Mouse (Mus musculus) MEL (cell line): ENCODE measurements around the gene Lpcat1. TPM values are rescaled to one million over a fixed set of nuclear protein-coding genes. Genes with fewer than 3 reads are reported as not detected.

Experiments used
- DNase-seq: peaks from one replicate; pipeline ENCODE4 v3.0.0; 2011; ENCODE audit warnings: low read depth, low spot score
- H3K27ac ChIP-seq: 2 replicates; pipeline ENCODE4 v1.5.1; 2012; ENCODE audit warnings: low read depth, mild to moderate bottlenecking, control low read depth, low read length, moderate library complexity; ENCODE audit not compliant: control insufficient read depth
- H3K27me3 ChIP-seq, 2 experiments: fragments of 150-350 bp in 1 of 2; sonication (generic) in 1 of 2; 2 replicates each; pipeline ENCODE4 v1.6.1; 2012; ENCODE audit warnings: low read length in 2 of 2, mild to moderate bottlenecking in 2 of 2, improper control_type of control experiment in 1 of 2, moderate library complexity in 1 of 2; ENCODE audit not compliant: insufficient read depth in 2 of 2, control insufficient read depth in 1 of 2
- H3K36me3 ChIP-seq, 2 experiments: 2 replicates each; pipeline ENCODE4 v1.6.1; 2012 to 2014; ENCODE audit warnings: low read length in 2 of 2, improper control_type of control experiment in 1 of 2, inconsistent platforms in 1 of 2, mild to moderate bottlenecking in 1 of 2; ENCODE audit not compliant: insufficient read depth in 2 of 2, control insufficient read depth in 1 of 2
- H3K4me1 ChIP-seq, 2 experiments: fragments of 150-350 bp in 1 of 2; sonication (generic) in 1 of 2; 2 replicates each; pipeline ENCODE4 v1.6.1; 2012; ENCODE audit warnings: low read length in 2 of 2, improper control_type of control experiment in 1 of 2, mild to moderate bottlenecking in 1 of 2; ENCODE audit not compliant: insufficient read depth in 2 of 2, control insufficient read depth in 1 of 2
- H3K4me3 ChIP-seq, 2 experiments: fragments of 150-350 bp in 1 of 2; sonication (generic) in 1 of 2; 2 replicates each; pipeline ENCODE4 v1.5.1; 2012; ENCODE audit warnings: low read depth in 2 of 2, low read length in 2 of 2, mild to moderate bottlenecking in 2 of 2, moderate library complexity in 2 of 2, control low read depth in 1 of 2, improper control_type of control experiment in 1 of 2; ENCODE audit not compliant: control insufficient read depth in 1 of 2, insufficient read depth in 1 of 2
- H3K79me2 ChIP-seq: 2 replicates; pipeline ENCODE4 v1.6.1; 2012; ENCODE audit warnings: mild to moderate bottlenecking, low read length, moderate library complexity; ENCODE audit not compliant: control insufficient read depth, poor library complexity, insufficient read depth
- H3K9ac ChIP-seq: 2 replicates; pipeline ENCODE4 v1.6.1; 2012; ENCODE audit warnings: low read depth, mild to moderate bottlenecking, control low read depth, low read length, moderate library complexity; ENCODE audit not compliant: control insufficient read depth, poor library complexity, severe bottlenecking
- H3K9me3 ChIP-seq: fragments of 150-350 bp; sonication (generic); replicated peaks from 2 replicates; pipeline ENCODE4 v1.6.1; 2012; ENCODE audit warnings: mild to moderate bottlenecking, low read length, improper control_type of control experiment, moderate library complexity; ENCODE audit not compliant: insufficient read depth
- BHLHE40 ChIP-seq: IDR thresholded peaks from 2 replicates; pipeline ENCODE4 v1.6.1; 2012; ENCODE audit warnings: low read depth, mild to moderate bottlenecking, inconsistent platforms, low read length, improper control_type of control experiment, borderline replicate concordance
- CHD1 ChIP-seq: IDR thresholded peaks from 2 replicates; pipeline ENCODE4 v1.6.1; 2012; ENCODE audit warnings: low read depth, mild to moderate bottlenecking, inconsistent platforms, low read length, improper control_type of control experiment
- CHD2 ChIP-seq: IDR thresholded peaks from 2 replicates; pipeline ENCODE4 v1.6.1; 2011; ENCODE audit warnings: low read length, improper control_type of control experiment
- CTCF ChIP-seq, 3 experiments: IDR thresholded peaks in 2 of 3; conservative IDR thresholded peaks in 1 of 3; 2 replicates each; pipeline ENCODE4 v1.5.1; 2011 to 2012; ENCODE audit warnings: low read length in 3 of 3, low read depth in 2 of 3, mild to moderate bottlenecking in 2 of 3, improper control_type of control experiment in 1 of 3, inconsistent platforms in 1 of 3, mixed read lengths in 1 of 3, moderate library complexity in 1 of 3; ENCODE audit not compliant: control insufficient read depth in 1 of 3, insufficient read depth in 1 of 3, poor library complexity in 1 of 3, severe bottlenecking in 1 of 3
- E2F4 ChIP-seq: IDR thresholded peaks from 2 replicates; pipeline ENCODE4 v1.6.1; 2011; ENCODE audit warnings: low read depth, low read length, improper control_type of control experiment, borderline replicate concordance
- ELF1 ChIP-seq: IDR thresholded peaks from 2 replicates; pipeline ENCODE4 v1.6.1; 2014; ENCODE audit warnings: low read depth, mild to moderate bottlenecking, inconsistent platforms, low read length, improper control_type of control experiment, moderate library complexity
- EP300 ChIP-seq, 2 experiments: IDR thresholded peaks; 2 replicates each; pipeline ENCODE4 v1.6.1; 2011; ENCODE audit warnings: improper control_type of control experiment in 2 of 2, low read length in 2 of 2, low read depth in 1 of 2, mild to moderate bottlenecking in 1 of 2
- ETS1 ChIP-seq: IDR thresholded peaks from 2 replicates; pipeline ENCODE4 v1.6.1; 2012; ENCODE audit warnings: low read depth, mild to moderate bottlenecking, inconsistent platforms, low read length, improper control_type of control experiment, moderate library complexity
- GABPA ChIP-seq: IDR thresholded peaks from 2 replicates; pipeline ENCODE4 v1.6.1; 2012; ENCODE audit warnings: low read depth, mild to moderate bottlenecking, inconsistent platforms, low read length, improper control_type of control experiment, moderate library complexity
- GATA1 ChIP-seq: IDR thresholded peaks from 2 replicates; pipeline ENCODE4 v1.6.1; 2011; ENCODE audit warnings: low read depth, low read length, improper control_type of control experiment
- HCFC1 ChIP-seq: IDR thresholded peaks from 2 replicates; pipeline ENCODE4 v1.6.1; 2012; ENCODE audit warnings: low read depth, mild to moderate bottlenecking, inconsistent platforms, low read length, improper control_type of control experiment, moderate library complexity
- JUND ChIP-seq: IDR thresholded peaks from 2 replicates; pipeline ENCODE4 v1.6.1; 2011; ENCODE audit warnings: low read depth, mild to moderate bottlenecking, improper control_type of control experiment, low read length
- KAT2A ChIP-seq: conservative IDR thresholded peaks from 2 replicates; pipeline ENCODE4 v1.6.1; 2012; ENCODE audit warnings: low read depth, low read length, improper control_type of control experiment, inconsistent platforms
- MAFK ChIP-seq: IDR thresholded peaks from 2 replicates; pipeline ENCODE4 v1.6.1; 2011; ENCODE audit warnings: low read depth, mild to moderate bottlenecking, low read length, improper control_type of control experiment, borderline replicate concordance
- MAX ChIP-seq: IDR thresholded peaks from 2 replicates; pipeline ENCODE4 v1.6.1; 2011; ENCODE audit warnings: low read length, improper control_type of control experiment
- MAZ ChIP-seq: IDR thresholded peaks from 2 replicates; pipeline ENCODE4 v1.6.1; 2012; ENCODE audit warnings: low read depth, mild to moderate bottlenecking, inconsistent platforms, low read length, improper control_type of control experiment
- MEF2A ChIP-seq: IDR thresholded peaks from 2 replicates; pipeline ENCODE4 v1.6.1; 2014; ENCODE audit warnings: low read depth, mild to moderate bottlenecking, inconsistent platforms, low read length, improper control_type of control experiment; ENCODE audit not compliant: poor library complexity, insufficient replicate concordance, severe bottlenecking; ENCODE audit errors: extremely low read depth
- MXI1 ChIP-seq: IDR thresholded peaks from 2 replicates; pipeline ENCODE4 v1.6.1; 2011; ENCODE audit warnings: mild to moderate bottlenecking, low read depth, low read length, improper control_type of control experiment
- MYB ChIP-seq: IDR thresholded peaks from 2 replicates; pipeline ENCODE4 v1.6.1; 2011; ENCODE audit warnings: mild to moderate bottlenecking, low read depth, low read length, improper control_type of control experiment
- MYC ChIP-seq: IDR thresholded peaks from 2 replicates; pipeline ENCODE4 v1.6.1; 2011; ENCODE audit warnings: low read depth, mild to moderate bottlenecking, low read length, improper control_type of control experiment, moderate library complexity
- NELFE ChIP-seq: IDR thresholded peaks from 2 replicates; pipeline ENCODE4 v1.6.1; 2011; ENCODE audit warnings: low read depth, low read length, improper control_type of control experiment
- POLR2A ChIP-seq, 2 experiments: IDR thresholded peaks; 2 replicates each; pipeline ENCODE4 v1.6.1; 2011 to 2012; ENCODE audit warnings: low read length in 2 of 2, mild to moderate bottlenecking in 2 of 2, control low read depth in 1 of 2, improper control_type of control experiment in 1 of 2, low read depth in 1 of 2, moderate library complexity in 1 of 2; ENCODE audit not compliant: control insufficient read depth in 1 of 2, insufficient read depth in 1 of 2, poor library complexity in 1 of 2
- POLR2AphosphoS2 ChIP-seq: IDR thresholded peaks from 2 replicates; pipeline ENCODE4 v1.6.1; 2011; ENCODE audit warnings: low read length, improper control_type of control experiment
- POLR2AphosphoS5 ChIP-seq: IDR thresholded peaks from 2 replicates; pipeline ENCODE4 v1.6.1; 2012; ENCODE audit warnings: low read depth, borderline replicate concordance, mild to moderate bottlenecking, inconsistent platforms, low read length, moderate library complexity, mixed read lengths
- RAD21 ChIP-seq: IDR thresholded peaks from 2 replicates; pipeline ENCODE4 v1.6.1; 2011; ENCODE audit warnings: mild to moderate bottlenecking, low read depth, low read length, improper control_type of control experiment
- RCOR1 ChIP-seq: IDR thresholded peaks from 2 replicates; pipeline ENCODE4 v1.6.1; 2012; ENCODE audit warnings: low read depth, mild to moderate bottlenecking, inconsistent platforms, low read length, improper control_type of control experiment
- SIN3A ChIP-seq: IDR thresholded peaks from 2 replicates; pipeline ENCODE4 v1.6.1; 2012; ENCODE audit warnings: low read length, improper control_type of control experiment, inconsistent platforms
- SMC3 ChIP-seq: IDR thresholded peaks from 2 replicates; pipeline ENCODE4 v1.6.1; 2011; ENCODE audit warnings: low read depth, low read length, improper control_type of control experiment
- TAL1 ChIP-seq: IDR thresholded peaks from 2 replicates; pipeline ENCODE4 v1.6.1; 2012; ENCODE audit warnings: mild to moderate bottlenecking, inconsistent platforms, low read length, moderate library complexity, mixed read lengths
- TBP ChIP-seq: IDR thresholded peaks from 2 replicates; pipeline ENCODE4 v1.8.0; 2011; ENCODE audit warnings: low read depth, low read length, improper control_type of control experiment
- TCF12 ChIP-seq: IDR thresholded peaks from 2 replicates; pipeline ENCODE4 v1.6.1; 2014; ENCODE audit warnings: low read depth, mild to moderate bottlenecking, inconsistent platforms, low read length, improper control_type of control experiment, moderate library complexity
- UBTF ChIP-seq: IDR thresholded peaks from 2 replicates; pipeline ENCODE4 v1.6.1; 2012; ENCODE audit warnings: low read depth, mild to moderate bottlenecking, inconsistent platforms, low read length, improper control_type of control experiment, moderate library complexity, borderline replicate concordance; ENCODE audit not compliant: insufficient read depth
- USF1 ChIP-seq: IDR thresholded peaks from 2 replicates; pipeline ENCODE4 v1.6.1; 2014; ENCODE audit warnings: low read depth, mild to moderate bottlenecking, inconsistent platforms, low read length, improper control_type of control experiment, moderate library complexity
- USF2 ChIP-seq, 2 experiments: IDR thresholded peaks; 2 replicates each; pipeline ENCODE4 v1.6.1; 2011 to 2012; ENCODE audit warnings: improper control_type of control experiment in 2 of 2, low read length in 2 of 2, borderline replicate concordance in 1 of 2, inconsistent platforms in 1 of 2, low read depth in 1 of 2, mild to moderate bottlenecking in 1 of 2; ENCODE audit not compliant: insufficient read depth in 1 of 2
- ZC3H11A ChIP-seq: IDR thresholded peaks from 2 replicates; pipeline ENCODE4 v1.6.1; 2012; ENCODE audit warnings: low read depth, mild to moderate bottlenecking, inconsistent platforms, low read length, improper control_type of control experiment
- ZKSCAN1 ChIP-seq: IDR thresholded peaks from 2 replicates; pipeline ENCODE4 v1.6.1; 2012; ENCODE audit warnings: low read depth, mild to moderate bottlenecking, inconsistent platforms, low read length, improper control_type of control experiment, moderate library complexity
- ZMIZ1 ChIP-seq: IDR thresholded peaks from 2 replicates; pipeline ENCODE4 v1.6.1; 2012; ENCODE audit warnings: low read depth, mild to moderate bottlenecking, inconsistent platforms, low read length, improper control_type of control experiment, moderate library complexity
- ZNF384 ChIP-seq: IDR thresholded peaks from 2 replicates; pipeline ENCODE4 v1.6.1; 2012; ENCODE audit warnings: low read depth, mild to moderate bottlenecking, inconsistent platforms, low read length, improper control_type of control experiment
- polyA plus RNA-seq, 2 experiments: library from polyadenylated mRNA; stranded (reverse) in 1 of 2; unstranded in 1 of 2; fragments of >175 nt in 1 of 2; fragments of >200 nt in 1 of 2; gene quantifications; 2 replicates each; pipeline versions ENCODE4 v1.2.1 to v1.2.4; 2012; ENCODE audit warnings: low replicate concordance in 2 of 2, low read depth in 1 of 2; ENCODE audit not compliant: insufficient read length in 2 of 2, insufficient read depth in 1 of 2, missing spikeins in 1 of 2
- total RNA-seq: library from RNA; depleted of rRNA; stranded (reverse); fragments of 300-350 nt; gene quantifications from 2 replicates; pipeline ENCODE4 v1.2.3, GENCODE M21; 2012

Gene Lpcat1
- total and polyA plus RNA-seq, 3 experiments: 31.5 to 38.8 TPM; not detected in 1

DNA sequence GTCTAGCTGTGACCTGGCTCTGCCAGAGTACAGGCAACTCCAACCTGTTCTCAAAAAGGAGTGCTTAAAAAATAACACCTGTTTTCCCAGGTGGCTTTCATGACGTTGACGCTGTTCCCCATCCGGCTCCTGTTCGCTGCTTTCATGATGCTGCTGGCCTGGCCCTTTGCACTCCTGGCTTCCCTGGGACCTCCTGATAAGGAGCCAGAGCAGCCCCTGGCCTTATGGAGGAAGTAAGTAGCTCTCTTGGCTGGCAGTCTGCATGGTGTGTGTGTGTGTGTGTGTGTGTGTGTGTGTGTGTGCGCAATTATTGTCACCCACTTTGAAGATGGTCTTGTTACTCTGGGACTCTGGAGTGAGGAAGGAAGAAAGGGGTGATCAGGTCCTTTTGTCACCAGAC is 17.2 kb downstream of the Lpcat1 start:
- Histone ChIP-seq H3K36me3 (peaks cover 0 to 11% of the 10 kb centered on the region in 2 experiments; a peak in 3 of 4 replicates), H3K9me3 (no peaks in the 10 kb centered on the region), H3K9ac (no peak overlapping the region), H3K27me3 (no peaks in the 10 kb centered on the region), H3K27ac (no peak overlapping the region), H3K4me3 (no peak overlapping the region), H3K79me2 (peaks cover 14% of the 10 kb centered on the region; the same call in 1 of the 2 replicates), H3K4me1 (peaks cover 3 to 10% of the 10 kb centered on the region in 2 experiments; a peak in 3 of 4 replicates)
- peak; percentile 83 for DNase-seq
- TF ChIP-seq TCF12: peak; percentile 87
- TF ChIP-seq EP300 (IDR thresholded peaks at IDR 0.05; ENCODE audit: low read depth in 1 of 2, low read length in 2 of 2): peak; percentile 62 to 77
- TF ChIP-seq POLR2A (IDR thresholded peaks at IDR 0.05; ENCODE audit: control insufficient read depth in 1 of 2, insufficient read depth in 1 of 2, low read depth in 1 of 2, low read length in 2 of 2, poor library complexity in 1 of 2): peak in 1 of 2 experiments; percentile 19; a peak in 1 of 4 replicates
- TF ChIP-seq MAX: peak; percentile 24; the same call in 1 of the 2 replicates
- TF ChIP-seq SIN3A: 0 out of 2 replicates have a peak, but pooled peaks have one; percentile 19
- TF ChIP-seq ETS1: peak; percentile 61; the same call in 1 of the 2 replicates
- no peak for TF ChIP-seq POLR2AphosphoS5
- no peak for TF ChIP-seq USF2 (IDR thresholded peaks at IDR 0.05; ENCODE audit: borderline replicate concordance in 1 of 2, insufficient read depth in 1 of 2, low read depth in 1 of 2, low read length in 2 of 2)
- no peak for TF ChIP-seq MXI1
- TF ChIP-seq MYC: 0 out of 2 replicates have a peak, but pooled peaks have one; percentile 35
- no peak for TF ChIP-seq JUND
- TF ChIP-seq HCFC1: no peak
- TF ChIP-seq E2F4: no peak
- peak; percentile 21; the same call in 1 of the 2 replicates for TF ChIP-seq ELF1
- TF ChIP-seq BHLHE40: no peak
- no peak for TF ChIP-seq SMC3
- TF ChIP-seq MAFK: no peak
- TF ChIP-seq CHD2: no peak
- peak; percentile 51 for TF ChIP-seq RCOR1
- no peak for TF ChIP-seq TBP
- TF ChIP-seq GATA1: peak; percentile 60
- peak; percentile 81 for TF ChIP-seq TAL1
- no peak for TF ChIP-seq NELFE
- no peak for TF ChIP-seq MEF2A
- no peak for TF ChIP-seq ZC3H11A
- TF ChIP-seq UBTF: no peak
- no peak for TF ChIP-seq MYB
- no peak for TF ChIP-seq KAT2A
- no peak for TF ChIP-seq USF1
- TF ChIP-seq ZNF384: no peak
- TF ChIP-seq GABPA: no peak
- no peak for TF ChIP-seq RAD21
- no peak for TF ChIP-seq CTCF (IDR thresholded peaks at IDR 0.05 in 2 of 3, conservative IDR thresholded peaks at IDR 0.05 in 1 of 3; ENCODE audit: control insufficient read depth in 1 of 3, insufficient read depth in 1 of 3, low read depth in 2 of 3, low read length in 3 of 3, poor library complexity in 1 of 3, severe bottlenecking in 1 of 3)
- TF ChIP-seq MAZ: no peak
- no peak for TF ChIP-seq POLR2AphosphoS2
- TF ChIP-seq ZKSCAN1: no peak
- TF ChIP-seq ZMIZ1: no peak
- no peak for TF ChIP-seq CHD1
